Mouse (Mus musculus): Measurements from ENCODE around the gene Slc16a2. TPM values are rescaled to one million over a fixed set of nuclear protein-coding genes. Genes with fewer than 3 reads are reported as not detected.

Slc16a2 gene
- polyA plus RNA-seq, 1 experiment: 8.2 TPM

DNA sequence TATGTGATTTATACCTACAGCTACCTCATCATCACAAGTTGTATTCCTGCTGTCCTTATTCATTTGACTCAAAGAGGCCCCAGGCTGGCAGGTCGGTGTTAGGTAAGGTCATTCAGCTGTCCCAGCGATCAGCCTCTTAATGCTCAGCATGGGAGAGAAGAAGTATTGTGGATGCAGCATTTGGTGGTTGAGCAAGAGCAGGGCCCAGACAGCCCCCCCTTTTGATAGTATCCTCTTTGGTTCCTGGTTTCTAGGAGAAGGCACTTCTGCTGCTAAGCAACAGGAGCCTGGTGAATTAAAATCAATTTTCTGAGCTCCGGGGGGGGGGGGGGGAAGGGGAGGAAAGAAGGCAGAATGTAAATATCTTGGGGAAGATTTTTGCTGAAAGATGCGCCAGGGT, 162.8 kb downstream of the Slc16a2 start:
- TF ChIP-seq MAX (IDR thresholded peaks at IDR 0.05; ENCODE audit: low read depth): no peak
- no peak for TF ChIP-seq REST (IDR thresholded peaks at IDR 0.05; ENCODE audit: insufficient read depth, insufficient read length)
- TF ChIP-seq MYOD1 (IDR thresholded peaks at IDR 0.05; ENCODE audit: control insufficient read depth in 1 of 3, insufficient read length in 2 of 3, low read depth in 2 of 3): no peak
- TF ChIP-seq USF1 (IDR thresholded peaks at IDR 0.05; ENCODE audit: low read depth): no peak
- no peak for TF ChIP-seq E2F4 (IDR thresholded peaks at IDR 0.05; ENCODE audit: insufficient read depth)
- no peak for TF ChIP-seq POLR2AphosphoS2 (IDR thresholded peaks at IDR 0.05; ENCODE audit: insufficient read length, low read depth)
- no peak for TF ChIP-seq TCF12 (IDR thresholded peaks at IDR 0.05; ENCODE audit: insufficient read depth, poor library complexity, severe bottlenecking)
- TF ChIP-seq TCF3 (IDR thresholded peaks at IDR 0.05; ENCODE audit: insufficient read length, low read depth): no peak
- TF ChIP-seq MYOG (IDR thresholded peaks at IDR 0.05; ENCODE audit: control insufficient read depth in 1 of 3, insufficient read depth in 1 of 3, insufficient read length in 2 of 3, low read depth in 2 of 3): no peak
- TF ChIP-seq SRF (IDR thresholded peaks at IDR 0.05; ENCODE audit: control insufficient read depth, insufficient read length, low read depth): no peak
- Histone ChIP-seq H3K4me3 (no peak overlapping the region), H3K79me2 (ENCODE audit: control insufficient read depth, insufficient read depth) (no peaks in the 10 kb centered on the region), H3K27me3 (ENCODE audit: control insufficient read depth, insufficient read depth, insufficient read length) (no peaks in the 10 kb centered on the region), H3ac (ENCODE audit: control insufficient read depth, insufficient read length) (no peak overlapping the region), H3K4me2 (ENCODE audit: low read depth) (no peak overlapping the region), H3K36me3 (ENCODE audit: control insufficient read depth, insufficient read depth) (no peaks in the 10 kb centered on the region)

DNA sequence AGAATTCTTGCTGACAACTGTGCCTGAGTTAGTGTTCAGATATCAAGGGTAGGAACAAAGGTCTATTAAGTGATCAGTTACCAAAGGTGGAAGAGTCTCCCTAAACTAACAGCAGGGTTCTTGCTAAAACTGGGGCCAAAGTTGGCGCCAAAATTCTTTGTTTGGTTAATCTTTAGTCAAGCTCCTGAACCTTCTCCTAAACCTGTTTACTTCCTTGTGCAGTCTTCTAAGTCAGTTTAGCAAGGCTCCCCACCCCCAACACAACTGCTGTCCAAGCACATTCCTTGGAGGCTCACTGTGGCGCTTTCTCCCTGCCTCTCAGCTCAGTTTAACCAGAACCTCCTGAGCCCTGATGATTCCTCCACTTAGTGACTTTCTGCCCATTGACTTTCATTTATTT, 168.8 kb downstream of the Slc16a2 start:
- no peak overlapping the region for H3ac ChIP-seq (ENCODE audit: control insufficient read depth, insufficient read length)
- H3K36me3 ChIP-seq (ENCODE audit: control insufficient read depth, insufficient read depth): no peaks in the 10 kb centered on the region
- no peaks in the 10 kb centered on the region for H3K79me2 ChIP-seq (ENCODE audit: control insufficient read depth, insufficient read depth)
- no peak overlapping the region for H3K4me3 ChIP-seq
- H3K27me3 ChIP-seq (ENCODE audit: control insufficient read depth, insufficient read depth, insufficient read length): no peaks in the 10 kb centered on the region
- TF ChIP-seq CEBPB (IDR thresholded peaks at IDR 0.05; ENCODE audit: insufficient read depth, poor library complexity, severe bottlenecking) (no peak), REST (IDR thresholded peaks at IDR 0.05; ENCODE audit: insufficient read depth, insufficient read length) (no peak), E2F4 (IDR thresholded peaks at IDR 0.05; ENCODE audit: insufficient read depth) (no peak), USF1 (IDR thresholded peaks at IDR 0.05; ENCODE audit: low read depth) (no peak), MYOD1 (IDR thresholded peaks at IDR 0.05; ENCODE audit: control insufficient read depth in 1 of 3, insufficient read length in 2 of 3, low read depth in 2 of 3) (no peak), MAX (IDR thresholded peaks at IDR 0.05; ENCODE audit: low read depth) (no peak), MYOG (IDR thresholded peaks at IDR 0.05; ENCODE audit: control insufficient read depth in 1 of 3, insufficient read depth in 1 of 3, insufficient read length in 2 of 3, low read depth in 2 of 3) (no peak), POLR2AphosphoS2 (IDR thresholded peaks at IDR 0.05; ENCODE audit: insufficient read length, low read depth) (no peak), SRF (IDR thresholded peaks at IDR 0.05; ENCODE audit: control insufficient read depth, insufficient read length, low read depth) (no peak), TCF12 (IDR thresholded peaks at IDR 0.05; ENCODE audit: insufficient read depth, poor library complexity, severe bottlenecking) (no peak), TCF3 (IDR thresholded peaks at IDR 0.05; ENCODE audit: insufficient read length, low read depth) (no peak), POLR2A (IDR thresholded peaks at IDR 0.05; ENCODE audit: insufficient read length, low read depth) (no peak)
- H3K4me2 ChIP-seq (ENCODE audit: low read depth): no peak overlapping the region

DNA sequence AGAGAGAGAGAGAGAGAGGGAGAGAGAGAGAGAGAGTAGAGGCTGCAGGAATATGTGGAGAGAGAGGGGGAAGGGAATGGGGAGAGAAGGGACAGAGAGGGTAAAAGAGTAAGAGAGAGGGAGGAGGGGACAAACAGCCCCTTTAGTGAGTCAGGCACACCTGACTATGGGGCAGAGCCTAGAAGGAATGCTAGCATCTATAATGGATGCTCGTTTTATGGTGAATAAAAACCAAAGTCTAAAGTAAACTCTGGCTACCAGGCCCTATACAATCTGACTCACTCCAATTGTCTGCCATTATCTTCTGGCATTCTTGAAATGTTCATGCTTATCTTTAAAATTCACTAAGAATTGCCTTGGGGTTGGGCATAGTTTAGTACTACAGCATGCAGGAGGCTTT, 169.7 kb downstream of the Slc16a2 start:
- Histone ChIP-seq H3K36me3 (ENCODE audit: control insufficient read depth, insufficient read depth) (no peaks in the 10 kb centered on the region), H3K4me2 (ENCODE audit: low read depth) (no peak overlapping the region), H3K4me3 (no peak overlapping the region), H3K79me2 (ENCODE audit: control insufficient read depth, insufficient read depth) (no peaks in the 10 kb centered on the region), H3K27me3 (ENCODE audit: control insufficient read depth, insufficient read depth, insufficient read length) (no peaks in the 10 kb centered on the region), H3ac (ENCODE audit: control insufficient read depth, insufficient read length) (no peak overlapping the region)
- TF ChIP-seq MAX (IDR thresholded peaks at IDR 0.05; ENCODE audit: low read depth) (no peak), MYOG (IDR thresholded peaks at IDR 0.05; ENCODE audit: control insufficient read depth in 1 of 3, insufficient read depth in 1 of 3, insufficient read length in 2 of 3, low read depth in 2 of 3) (no peak), SRF (IDR thresholded peaks at IDR 0.05; ENCODE audit: control insufficient read depth, insufficient read length, low read depth) (no peak), CEBPB (IDR thresholded peaks at IDR 0.05; ENCODE audit: insufficient read depth, poor library complexity, severe bottlenecking) (no peak)

Other genes with a start within 250 kb of the Slc16a2 start
- not detected for gene Zcchc13, start 191.4 kb downstream of the Slc16a2 start, polyA plus RNA-seq (2012; fragmentation: generic; extraction: Trizol)
- 6.0 TPM for gene Rlim, start 159.3 kb upstream of the Slc16a2 start, polyA plus RNA-seq (2012; fragmentation: generic; extraction: Trizol)